Mouse (Mus musculus) telencephalon, adult 2 months (tissue): ENCODE data around the gene Msantd2.

ENCODE experiments used
- DNase-seq: peaks from one replicate; pipeline ENCODE4 v3.0.0-alpha.2; 2011; ENCODE audit warnings: low read depth, low spot score

Msantd2 gene

GRCm38 (mm10) chr9:37504348-37504747 is 15.2 kb downstream of the Msantd2 start:
- DNase-seq, result no peak

- no peak for DNase-seq
Measured at GRCm38 (mm10) chr9:37506023-37506422, 16.9 kb downstream of the Msantd2 start.

- DNase-seq, result no peak
Measured at GRCm38 (mm10) chr9:37512097-37512496, 23.0 kb downstream of the Msantd2 start.

- no peak for DNase-seq
Measured at GRCm38 (mm10) chr9:37514456-37514855, 25.3 kb downstream of the Msantd2 start.

GRCm38 (mm10) chr9:37517467-37517866 is 28.3 kb downstream of the Msantd2 start:
- no peak for DNase-seq

GRCm38 (mm10) chr9:37518991-37519390 is 29.9 kb downstream of the Msantd2 start:
- DNase-seq, result peak; percentile 50

GRCm38 (mm10) chr9:37519995-37520394 is 30.9 kb downstream of the Msantd2 start:
- no peak for DNase-seq

- no peak for DNase-seq
Measured at GRCm38 (mm10) chr9:37525461-37525860, 36.3 kb downstream of the Msantd2 start.

- DNase-seq, result no peak
Measured at GRCm38 (mm10) chr9:37526443-37527395, 37.6 kb downstream of the Msantd2 start.

GRCm38 (mm10) chr9:37527396-37528224 is 38.5 kb downstream of the Msantd2 start, which contains the start of gene Esam:
Gene Esam (plus strand): TSS chr9:37528078.
- no peak for DNase-seq

- DNase-seq, result no peak
Measured at GRCm38 (mm10) chr9:37528225-37528970, 39.3 kb downstream of the Msantd2 start.

- DNase-seq, result no peak
Measured at GRCm38 (mm10) chr9:37530031-37530887, 41.1 kb downstream of the Msantd2 start.

- DNase-seq, result no peak
Measured at GRCm38 (mm10) chr9:37530888-37531705, 42.0 kb downstream of the Msantd2 start.

GRCm38 (mm10) chr9:37536851-37537250 is 47.7 kb downstream of the Msantd2 start:
- no peak for DNase-seq

- DNase-seq, result no peak
Measured at GRCm38 (mm10) chr9:37537658-37538250, 48.6 kb downstream of the Msantd2 start.

- no peak for DNase-seq
Measured at GRCm38 (mm10) chr9:37539170-37540025, 50.3 kb downstream of the Msantd2 start, which contains the start of gene Vsig2. Gene Vsig2 (plus strand): TSS chr9:37539255.

GRCm38 (mm10) chr9:37540226-37540625 is 51.1 kb downstream of the Msantd2 start:
- no peak for DNase-seq
